22 mouse cellular contexts compared by ENCODE assay signal in genomic region chr11:29609756-29610468, GRCm38 (mm10).
A peak's percentile ranks its signal among the peaks of the same experiment; 100 is the strongest.
DNase-seq lines count a peak whose midpoint lies in the region; ATAC-seq and TF ChIP-seq lines count a peak whose summit lies in the region.
"Had no signal": no experiment of that assay in that cellular context is flagged by ENCODE, and none has a peak within 500 bp of the region (broad histone marks: within the 10 kb centered on the region; RNA-seq: fewer than 3 reads in every experiment).

No protein-coding gene starts in this region.

- H3K4me2 ChIP-seq in midbrain, embryonic 11.5 days, result no peak overlapping the region
- no peak overlapping the region for H3K4me2 ChIP-seq in midbrain, postnatal 0 days (ENCODE audit: low read depth, low read length, poor library complexity, severe bottlenecking)
- H3K4me2 ChIP-seq in neural tube, embryonic 15.5 days, result no peak overlapping the region
- H3K4me2 ChIP-seq: embryonic facial prominence, embryonic 12.5 days; forebrain, embryonic 15.5 days; heart, embryonic 11.5 days; heart, embryonic 15.5 days; hindbrain, embryonic 14.5 days had no signal

- no peak overlapping the region for H3K27ac ChIP-seq in midbrain, embryonic 11.5 days (ENCODE audit: low read depth, low read length)
- no peak overlapping the region for H3K27ac ChIP-seq in midbrain, postnatal 0 days (ENCODE audit: low read depth, low read length)
- no peak overlapping the region for H3K27ac ChIP-seq in neural tube, embryonic 15.5 days (replicated peaks)
- H3K27ac ChIP-seq: embryonic facial prominence, embryonic 12.5 days; forebrain, embryonic 15.5 days; heart, adult 2 months; heart, embryonic 15.5 days; hindbrain, embryonic 10.5 days; hindbrain, embryonic 14.5 days had no signal

- H3K36me3 ChIP-seq in midbrain, embryonic 11.5 days (ENCODE audit: control insufficient read depth, insufficient read depth, low read length), result no peaks in the 10 kb centered on the region
- H3K36me3 ChIP-seq in midbrain, postnatal 0 days (ENCODE audit: insufficient read depth, low read length), result no peaks in the 10 kb centered on the region; the same call in 1 of the 2 replicates
- H3K36me3 ChIP-seq in neural tube, embryonic 15.5 days, result no peaks in the 10 kb centered on the region
- H3K36me3 ChIP-seq: embryonic facial prominence, embryonic 12.5 days; forebrain, embryonic 15.5 days; heart, embryonic 15.5 days; hindbrain, embryonic 10.5 days had no signal

- H3K9ac ChIP-seq in midbrain, embryonic 11.5 days (ENCODE audit: low read length), result no peak overlapping the region
- H3K9ac ChIP-seq in midbrain, postnatal 0 days (replicated peaks; ENCODE audit: low read length, poor library complexity, severe bottlenecking), result no peak overlapping the region
- no peak overlapping the region for H3K9ac ChIP-seq in neural tube, embryonic 15.5 days (replicated peaks)
- H3K9ac ChIP-seq: embryonic facial prominence, embryonic 12.5 days; forebrain, embryonic 15.5 days; heart, embryonic 15.5 days; hindbrain, embryonic 14.5 days had no signal

- no peaks in the 10 kb centered on the region for H3K9me3 ChIP-seq in midbrain, embryonic 11.5 days (ENCODE audit: control insufficient read depth, low read length)
- no peaks in the 10 kb centered on the region for H3K9me3 ChIP-seq in midbrain, postnatal 0 days (ENCODE audit: low read length)
- no peaks in the 10 kb centered on the region for H3K9me3 ChIP-seq in neural tube, embryonic 15.5 days (replicated peaks)
- H3K9me3 ChIP-seq: embryonic facial prominence, embryonic 12.5 days; forebrain, embryonic 15.5 days; heart, embryonic 15.5 days; hindbrain, embryonic 10.5 days had no signal

- 73% methylated on average over 5 of the region's 5 CpGs for WGBS in midbrain, embryonic 11.5 days
- 79% methylated on average over 5 of the region's 5 CpGs for WGBS in midbrain, postnatal 0 days
- 85% methylated on average over 5 of the region's 5 CpGs for WGBS in neural tube, embryonic 15.5 days

- no peak overlapping the region for H3K4me3 ChIP-seq in midbrain, embryonic 11.5 days (ENCODE audit: low read depth, low read length)
- no peak overlapping the region for H3K4me3 ChIP-seq in midbrain, postnatal 0 days (ENCODE audit: low read depth, low read length)
- no peak overlapping the region for H3K4me3 ChIP-seq in neural tube, embryonic 15.5 days (replicated peaks)
- H3K4me3 ChIP-seq: embryonic facial prominence, embryonic 12.5 days; forebrain, embryonic 15.5 days; heart, adult 2 months; heart, embryonic 15.5 days; hindbrain, embryonic 10.5 days had no signal

- no peaks in the 10 kb centered on the region for H3K4me1 ChIP-seq in midbrain, embryonic 11.5 days (ENCODE audit: control insufficient read depth, insufficient read depth, low read length)
- no peaks in the 10 kb centered on the region for H3K4me1 ChIP-seq in midbrain, postnatal 0 days (ENCODE audit: insufficient read depth, low read length)
- no peaks in the 10 kb centered on the region for H3K4me1 ChIP-seq in neural tube, embryonic 15.5 days
- H3K4me1 ChIP-seq: embryonic facial prominence, embryonic 12.5 days; forebrain, embryonic 15.5 days; hindbrain, embryonic 10.5 days had no signal

- no peak for TF ChIP-seq CTCF in midbrain, postnatal 0 days (IDR thresholded peaks at IDR 0.05)

- H3K27me3 ChIP-seq in midbrain, embryonic 11.5 days (ENCODE audit: control insufficient read depth, insufficient read depth, low read length), result no peaks in the 10 kb centered on the region
- H3K27me3 ChIP-seq in midbrain, postnatal 0 days (ENCODE audit: insufficient read depth, low read length), result no peaks in the 10 kb centered on the region
- no peaks in the 10 kb centered on the region for H3K27me3 ChIP-seq in neural tube, embryonic 15.5 days (replicated peaks)
- H3K27me3 ChIP-seq: embryonic facial prominence, embryonic 12.5 days; forebrain, embryonic 15.5 days; heart, embryonic 15.5 days; Patski had no signal

- no peak for DNase-seq in midbrain, embryonic 11.5 days (ENCODE audit: low spot score, missing footprints)
- no peak for DNase-seq in midbrain, postnatal 0 days (ENCODE audit: low spot score)
- DNase-seq in R1 (ENCODE audit: low read depth, low spot score), result peak; percentile 44
- DNase-seq in right cerebral cortex, postnatal 14 days, result no peak
- DNase-seq in urinary bladder, postnatal 36 days (ENCODE audit: low spot score in 2 of 2), result no peak
- DNase-seq: adrenal gland, adult 8-10 months; adrenal gland, postnatal 36 days; cerebellum, adult 11 months; cerebellum, adult 8-10 months; cerebellum, postnatal 25 days; gastrocnemius, postnatal 36 days; heart, adult 2 months; heart, postnatal 14 days had no signal

- 0 out of 2 replicates have a peak, but pooled peaks have one; percentile 16 for ATAC-seq in midbrain, embryonic 11.5 days (ENCODE audit: low FRiP score)
- no peak for ATAC-seq in midbrain, postnatal 0 days (ENCODE audit: low FRiP score)
- ATAC-seq in megakaryocyte progenitor cell, adult 5-6 weeks (replicated peaks; ENCODE audit: poor library complexity), result peak; percentile 31
- no peak for ATAC-seq in neural tube, embryonic 15.5 days (ENCODE audit: low FRiP score)
- ATAC-seq: forebrain, embryonic 15.5 days; Patski had no signal

Comparison
In these comparisons a context has a peak if more than half of its experiments do, and no peak if none do; other contexts are left out.
1. ATAC-seq: peak in midbrain, embryonic 11.5 days (single experiment) and megakaryocyte progenitor cell, adult 5-6 weeks (single experiment); none in midbrain, postnatal 0 days (single experiment) and neural tube, embryonic 15.5 days (single experiment).